Mouse (Mus musculus) neural tube, embryonic 15.5 days (tissue): Measurements from ENCODE around the gene Adra1b. TPM values are rescaled to one million over a fixed set of nuclear protein-coding genes. Genes with fewer than 3 reads are reported as not detected.

Source experiments
- ATAC-seq: fragments of 200-750 bp; cut with Nextera tagmentation; 2 replicates; pipeline ENCODE4 v1.8.0; 2017; ENCODE audit warnings: mild to moderate bottlenecking, moderate TSS enrichment, moderate library complexity; ENCODE audit not compliant: low FRiP score
- H3K27ac ChIP-seq: fragments of 300-500 bp; sonication (generic); replicated peaks from 2 replicates; pipeline ENCODE4 v1.5.1; 2015; ENCODE audit warnings: mild to moderate bottlenecking, inconsistent platforms
- H3K27me3 ChIP-seq: fragments of 300-500 bp; sonication (generic); replicated peaks from 2 replicates; pipeline ENCODE4 v1.6.1; 2015; ENCODE audit warnings: inconsistent platforms
- H3K36me3 ChIP-seq: fragments of 300-500 bp; sonication (generic); 2 replicates; pipeline ENCODE4 v1.6.1; 2015; ENCODE audit warnings: inconsistent platforms
- H3K4me1 ChIP-seq: fragments of 300-500 bp; sonication (generic); 2 replicates; pipeline ENCODE4 v1.6.1; 2015; ENCODE audit warnings: inconsistent platforms
- H3K4me2 ChIP-seq: fragments of 300-500 bp; sonication (generic); 2 replicates; pipeline ENCODE4 v1.6.1; 2015; ENCODE audit warnings: inconsistent platforms, mild to moderate bottlenecking, moderate library complexity
- H3K4me3 ChIP-seq: fragments of 300-500 bp; sonication (generic); replicated peaks from 2 replicates; pipeline ENCODE4 v1.5.1; 2015; ENCODE audit warnings: mild to moderate bottlenecking, inconsistent platforms
- H3K9ac ChIP-seq: fragments of 300-500 bp; sonication (generic); replicated peaks from 2 replicates; pipeline ENCODE4 v1.6.1; 2015; ENCODE audit warnings: mild to moderate bottlenecking, inconsistent platforms
- H3K9me3 ChIP-seq: fragments of 300-500 bp; sonication (generic); replicated peaks from 2 replicates; pipeline ENCODE4 v1.6.1; 2016; ENCODE audit warnings: inconsistent platforms
- WGBS: fragments of 180-500 bp; shearing (Covaris S2); methylation state at CpG from one replicate; pipeline ENCODE4 v1.1.7; 2015; ENCODE audit warnings: mixed read lengths; 5-methylcytosine and 5-hydroxymethylcytosine counted together
- polyA plus RNA-seq: library from polyadenylated mRNA; unstranded; fragments of >200 nt; fragmentation: Nextera tagmentation; extraction: Ambion mirVana; gene quantifications from 2 replicates; pipeline ENCODE4 v1.2.1, GENCODE M21; 2015

Adra1b gene
- polyA plus RNA-seq, 1 experiment from 2014 or later = 16.4 TPM

DNA sequence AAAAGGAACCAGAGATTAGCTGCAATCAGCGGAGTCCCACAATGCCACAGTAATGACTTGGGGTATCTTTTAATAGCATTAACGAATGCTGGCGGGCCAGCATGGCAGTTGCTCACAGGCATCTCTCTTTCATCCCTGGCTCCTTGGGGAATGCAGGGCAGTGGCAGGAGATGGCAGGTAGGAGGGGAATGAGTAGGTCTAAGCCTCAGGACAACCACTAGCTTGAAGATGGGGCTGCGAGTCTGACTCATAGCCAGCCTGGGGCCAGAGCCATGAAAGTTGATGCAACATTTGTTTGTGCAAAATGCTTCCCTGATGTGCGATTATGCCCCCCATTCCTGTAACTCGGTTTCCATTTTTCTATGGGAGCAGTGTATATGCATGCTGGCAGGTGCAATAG is 25.2 kb upstream of the Adra1b start:
- no peak for ATAC-seq
- WGBS = 40% methylated on average over 6 of the region's 6 CpGs

DNA sequence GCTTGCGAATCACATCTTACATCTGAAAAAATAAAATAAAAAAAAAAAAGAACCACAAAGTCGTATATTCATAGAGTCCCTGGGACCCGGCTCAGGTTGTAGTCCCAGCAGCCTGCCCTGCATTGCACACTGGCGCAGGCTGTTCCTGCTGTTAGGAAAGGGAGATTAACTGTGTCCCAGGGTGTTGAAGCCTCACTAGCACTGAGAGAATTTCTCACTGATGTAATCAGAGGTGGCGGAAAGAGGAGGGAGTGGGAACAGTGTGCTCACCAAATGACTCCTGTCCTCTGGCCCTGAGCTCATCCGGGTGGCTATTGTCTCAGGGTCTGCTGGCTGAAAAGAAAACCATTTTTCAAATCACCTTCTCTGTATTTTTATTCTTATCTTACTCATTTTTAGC is 24.6 kb upstream of the Adra1b start:
- H3K9me3 ChIP-seq = no peaks in the 10 kb centered on the region
- H3K27me3 ChIP-seq = no peaks in the 10 kb centered on the region
- H3K4me3 ChIP-seq = no peak overlapping the region
- 39% methylated on average over 6 of the region's 6 CpGs for WGBS
- ATAC-seq = no peak
- no peak overlapping the region for H3K27ac ChIP-seq
- H3K9ac ChIP-seq = no peak overlapping the region
- H3K4me2 ChIP-seq = no peak overlapping the region
- peaks cover 3% of the 10 kb centered on the region; the same call in 1 of the 2 replicates for H3K4me1 ChIP-seq
- no peaks in the 10 kb centered on the region for H3K36me3 ChIP-seq

More for the DNA sequence above, 25.2 kb upstream of the Adra1b start:
- Histone ChIP-seq H3K9me3 (no peaks in the 10 kb centered on the region), H3K9ac (no peak overlapping the region), H3K4me3 (no peak overlapping the region), H3K27me3 (no peaks in the 10 kb centered on the region), H3K4me1 (peaks cover 3% of the 10 kb centered on the region; the same call in 1 of the 2 replicates), H3K36me3 (no peaks in the 10 kb centered on the region), H3K27ac (no peak overlapping the region), H3K4me2 (no peak overlapping the region)

DNA sequence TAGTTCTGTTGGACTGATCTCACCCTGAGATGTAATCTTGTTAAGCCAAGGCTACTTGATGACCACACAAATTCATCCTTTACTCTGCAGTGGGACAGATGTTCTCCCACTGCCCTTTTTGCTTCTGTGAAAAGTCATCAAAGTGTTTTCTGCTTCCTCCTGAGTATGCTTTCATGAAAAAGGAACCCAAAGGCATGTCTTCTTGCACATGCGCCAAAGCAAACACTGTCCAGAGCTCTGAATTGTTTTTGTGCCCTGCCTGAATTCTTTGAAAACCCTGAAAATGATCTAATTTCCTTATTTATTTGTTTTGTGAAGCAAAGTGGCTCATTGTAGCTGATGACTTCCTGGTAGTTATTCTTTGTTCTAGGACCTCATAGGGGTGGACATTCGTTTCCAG is 20.7 kb upstream of the Adra1b start:
- Histone ChIP-seq H3K9me3 (no peaks in the 10 kb centered on the region), H3K9ac (no peak overlapping the region), H3K4me2 (no peak overlapping the region), H3K4me3 (no peak overlapping the region), H3K36me3 (no peaks in the 10 kb centered on the region), H3K4me1 (peaks cover 3% of the 10 kb centered on the region; the same call in 1 of the 2 replicates), H3K27me3 (no peaks in the 10 kb centered on the region), H3K27ac (no peak overlapping the region)
- ATAC-seq = no peak
- WGBS = 88% methylated on average over 2 of the region's 2 CpGs

DNA sequence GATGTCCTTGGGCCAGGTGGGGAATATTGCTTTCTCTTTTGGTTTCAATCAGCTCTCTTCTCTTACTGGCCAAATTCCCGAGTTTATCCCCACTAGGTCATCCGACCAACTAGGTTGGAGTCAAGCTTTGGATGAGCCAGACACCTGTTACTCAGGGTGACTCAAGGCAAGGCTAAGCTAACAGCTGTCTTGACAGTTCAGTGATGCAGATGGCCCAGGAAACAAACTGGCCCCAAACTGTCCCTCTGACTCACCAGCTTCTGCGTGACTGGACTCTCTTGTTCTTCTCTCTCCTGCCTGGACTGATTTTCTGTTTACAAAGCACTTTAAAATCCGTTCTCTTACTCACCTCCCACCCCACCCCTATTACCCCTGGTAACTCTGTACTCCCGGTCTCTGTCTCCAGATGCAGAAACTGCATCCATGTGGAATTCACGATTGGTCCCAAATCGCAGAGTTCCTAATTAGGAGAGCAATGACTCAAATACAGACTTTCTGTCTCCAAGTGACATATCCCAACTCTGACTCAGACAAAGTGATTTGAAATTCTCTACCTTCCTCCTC is 18.6 kb upstream of the Adra1b start:
- 84% methylated on average over 7 of the region's 7 CpGs for WGBS
- no peaks in the 10 kb centered on the region for H3K27me3 ChIP-seq
- no peak overlapping the region for H3K27ac ChIP-seq
- ATAC-seq = no peak
- no peak overlapping the region for H3K4me2 ChIP-seq
- no peaks in the 10 kb centered on the region for H3K9me3 ChIP-seq
- H3K9ac ChIP-seq = no peak overlapping the region
- no peak overlapping the region for H3K4me3 ChIP-seq
- no peaks in the 10 kb centered on the region for H3K36me3 ChIP-seq
- H3K4me1 ChIP-seq = no peaks in the 10 kb centered on the region

DNA sequence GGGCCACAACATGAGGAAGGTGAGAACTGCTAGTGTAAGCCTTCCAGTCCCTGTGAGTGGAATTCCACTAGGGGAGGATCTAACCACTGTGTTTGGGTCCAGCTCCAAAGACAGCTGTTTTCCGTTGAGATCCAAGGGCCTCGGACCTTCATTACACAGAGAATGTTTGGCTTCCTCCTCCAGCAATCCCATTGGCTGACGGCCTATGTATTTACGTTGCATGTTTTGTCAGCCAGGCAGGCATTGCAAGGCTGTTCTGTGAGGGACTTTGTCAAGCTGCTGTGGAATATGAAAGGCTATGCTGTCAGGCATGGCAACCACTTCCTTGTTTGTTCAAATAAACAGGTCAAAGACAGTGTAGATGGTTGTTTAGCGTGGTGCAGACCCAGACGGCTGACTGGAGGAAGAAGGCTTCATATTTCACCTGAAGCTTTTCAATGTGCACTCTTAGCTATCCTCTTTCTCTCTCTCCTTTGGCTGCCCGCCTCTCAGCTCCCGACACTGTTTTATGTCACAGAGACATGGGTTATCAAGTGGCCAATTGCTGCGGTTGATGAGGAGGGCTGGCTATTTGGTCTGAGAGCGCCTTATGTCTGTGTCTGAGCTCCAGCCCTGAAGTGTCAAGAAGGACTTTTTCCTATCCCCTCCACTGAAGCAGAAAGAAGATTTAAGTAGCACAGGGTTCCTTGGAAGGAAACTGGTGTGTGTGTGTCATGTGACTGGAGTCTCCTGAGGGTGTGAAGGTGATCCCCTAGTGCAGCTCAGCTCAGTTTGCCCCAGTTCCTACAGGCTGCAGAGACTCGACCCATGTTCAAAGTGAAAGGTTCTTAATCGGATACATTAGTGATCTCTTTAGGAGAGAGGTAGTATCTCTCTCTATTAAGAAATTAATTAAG is 13.8 kb upstream of the Adra1b start:
- Histone ChIP-seq H3K9me3 (no peaks in the 10 kb centered on the region), H3K27me3 (no peaks in the 10 kb centered on the region), H3K4me1 (no peaks in the 10 kb centered on the region), H3K36me3 (no peaks in the 10 kb centered on the region), H3K4me2 (no peak overlapping the region), H3K4me3 (no peak overlapping the region), H3K9ac (no peak overlapping the region), H3K27ac (no peak overlapping the region)
- 74% methylated on average over 12 of the region's 12 CpGs for WGBS
- ATAC-seq = no peak

DNA sequence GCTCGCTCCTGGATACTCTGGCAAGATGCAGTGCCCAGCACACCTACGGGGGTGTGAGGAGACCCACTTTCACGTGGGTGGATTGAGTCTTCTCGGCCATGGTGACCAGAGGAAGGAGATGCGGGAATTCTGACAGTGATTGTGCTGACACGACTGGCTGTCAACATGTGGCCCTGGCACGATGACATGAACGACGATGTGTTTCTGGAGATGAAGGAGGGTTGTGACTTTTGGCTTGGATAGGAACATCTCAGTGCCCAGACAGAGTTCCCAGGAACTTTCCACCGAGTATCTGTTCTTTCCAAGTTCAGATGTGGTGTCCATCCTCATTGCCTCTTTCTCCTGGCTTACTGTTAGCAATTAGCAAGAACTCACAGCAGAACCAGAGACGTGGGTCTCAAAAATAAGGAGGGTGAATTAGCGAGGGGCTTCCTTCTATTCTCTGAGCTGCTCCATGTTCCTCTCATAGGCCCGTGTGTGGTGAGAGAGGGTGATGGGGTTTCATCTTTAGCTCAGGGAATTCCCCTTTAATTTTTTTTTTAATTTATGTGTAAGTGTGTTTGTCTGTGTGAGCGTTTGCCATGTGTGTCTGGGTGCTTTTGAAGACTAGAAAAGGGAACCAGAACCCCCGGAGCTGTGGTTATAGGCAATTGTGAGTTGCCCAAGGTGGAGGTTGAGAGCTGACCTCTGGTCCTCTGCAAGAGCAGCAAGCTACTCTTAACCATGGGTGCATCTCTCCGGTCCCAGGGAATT is 11.3 kb upstream of the Adra1b start:
- H3K9ac ChIP-seq = no peak overlapping the region
- H3K27me3 ChIP-seq = no peaks in the 10 kb centered on the region
- no peak overlapping the region for H3K4me3 ChIP-seq
- H3K9me3 ChIP-seq = no peaks in the 10 kb centered on the region
- no peak overlapping the region for H3K4me2 ChIP-seq
- no peaks in the 10 kb centered on the region for H3K36me3 ChIP-seq
- H3K4me1 ChIP-seq = no peaks in the 10 kb centered on the region
- 93% methylated on average over 16 of the region's 16 CpGs for WGBS
- ATAC-seq = no peak
- H3K27ac ChIP-seq = no peak overlapping the region

DNA sequence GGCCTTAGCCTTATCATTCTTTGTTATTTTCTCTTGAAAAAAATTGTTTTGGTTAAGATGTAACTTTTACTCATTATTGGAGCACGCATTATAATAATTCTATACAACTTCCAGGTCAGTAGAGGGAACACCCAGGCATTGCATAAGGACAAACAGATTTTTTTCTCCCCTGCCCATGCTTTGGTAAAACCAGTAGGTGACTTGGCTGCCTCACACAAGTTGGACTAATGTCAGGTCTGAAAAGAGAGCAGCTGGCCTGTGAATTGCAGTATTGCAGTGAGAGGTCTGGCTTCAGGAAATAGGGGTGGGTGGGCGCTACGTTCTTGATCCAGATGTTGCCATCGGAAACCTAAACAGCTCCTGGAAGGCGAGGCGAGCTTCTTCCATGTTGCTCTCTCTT is 10.6 kb upstream of the Adra1b start:
- H3K4me3 ChIP-seq = no peak overlapping the region
- no peak overlapping the region for H3K4me2 ChIP-seq
- H3K4me1 ChIP-seq = no peaks in the 10 kb centered on the region
- no peaks in the 10 kb centered on the region for H3K9me3 ChIP-seq
- no peaks in the 10 kb centered on the region for H3K27me3 ChIP-seq
- no peak overlapping the region for H3K27ac ChIP-seq
- 82% methylated on average over 6 of the region's 6 CpGs for WGBS
- H3K9ac ChIP-seq = no peak overlapping the region
- H3K36me3 ChIP-seq = no peaks in the 10 kb centered on the region
- no peak for ATAC-seq

DNA sequence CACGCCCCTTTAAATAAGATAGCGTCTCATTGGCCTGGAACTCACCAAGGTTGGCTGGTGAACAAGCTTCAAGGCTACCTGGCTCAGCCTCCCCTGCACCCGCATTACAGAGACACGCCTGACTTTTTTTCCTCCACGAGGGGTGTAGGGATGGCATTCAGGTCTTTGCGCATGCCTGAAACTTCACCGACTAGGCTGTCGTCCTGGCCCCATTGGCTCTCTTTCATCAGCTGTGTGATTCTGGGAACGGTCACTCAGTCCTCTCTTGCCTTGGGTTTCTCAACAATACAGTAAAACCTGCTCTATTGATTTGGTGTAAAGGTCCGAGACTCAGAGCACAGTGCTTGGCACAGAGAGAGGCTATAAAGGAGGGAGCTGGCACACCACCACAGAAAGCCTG is 2.3 kb upstream of the Adra1b start:
- H3K4me3 ChIP-seq = no peak overlapping the region
- ATAC-seq = no peak
- no peaks in the 10 kb centered on the region for H3K9me3 ChIP-seq
- no peak overlapping the region for H3K9ac ChIP-seq
- WGBS = 79% methylated on average over 10 of the region's 10 CpGs
- H3K36me3 ChIP-seq = no peaks in the 10 kb centered on the region
- no peaks in the 10 kb centered on the region for H3K4me1 ChIP-seq
- no peaks in the 10 kb centered on the region for H3K27me3 ChIP-seq
- no peak overlapping the region for H3K27ac ChIP-seq
- no peak overlapping the region for H3K4me2 ChIP-seq

DNA sequence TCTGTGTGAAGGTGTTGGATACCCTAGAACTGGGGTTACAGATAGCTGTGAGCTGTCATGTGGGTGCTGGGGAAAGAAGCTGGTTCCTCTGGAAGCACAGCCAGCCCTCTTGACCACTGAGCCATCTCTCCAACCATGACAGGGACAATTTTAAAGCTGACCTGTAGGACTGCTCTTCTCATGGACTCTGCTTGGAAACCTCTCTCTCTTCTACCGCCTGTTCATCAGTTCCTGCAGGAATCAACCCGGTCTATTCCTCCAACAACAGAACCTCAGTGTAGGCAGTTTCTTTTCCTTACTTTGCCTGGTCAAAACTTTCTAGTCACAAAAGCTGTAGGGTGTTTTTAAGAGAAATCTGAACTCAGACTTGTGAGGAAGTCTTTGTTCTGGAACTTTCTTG is 1.3 kb downstream of the Adra1b start:
- WGBS = 94% methylated on average over 2 of the region's 2 CpGs
- Histone ChIP-seq H3K4me2 (no peak overlapping the region), H3K27ac (no peak overlapping the region), H3K9me3 (no peaks in the 10 kb centered on the region), H3K27me3 (no peaks in the 10 kb centered on the region), H3K9ac (no peak overlapping the region), H3K4me3 (no peak overlapping the region), H3K36me3 (no peaks in the 10 kb centered on the region), H3K4me1 (no peaks in the 10 kb centered on the region)
- no peak for ATAC-seq

DNA sequence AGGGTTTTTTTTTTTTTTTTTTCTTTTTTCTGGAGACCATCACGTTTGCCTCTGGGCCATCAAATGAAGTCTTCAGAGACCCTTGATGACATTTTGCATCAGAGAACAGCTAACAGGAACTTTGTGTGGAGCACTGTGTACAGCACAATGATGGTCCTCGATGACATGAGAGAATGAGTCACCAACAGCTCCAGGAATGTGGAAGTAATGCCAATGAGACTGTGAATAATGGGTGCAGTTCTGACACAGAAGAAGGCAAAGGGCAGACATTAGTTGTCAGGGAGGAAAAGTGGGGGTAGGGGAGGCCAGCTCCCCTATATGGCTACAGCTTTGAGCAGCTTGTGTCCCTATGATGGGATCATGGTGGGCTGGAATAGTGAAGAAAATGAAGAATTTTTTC is 5.7 kb downstream of the Adra1b start:
- Histone ChIP-seq H3K9me3 (no peaks in the 10 kb centered on the region), H3K27ac (no peak overlapping the region), H3K27me3 (no peaks in the 10 kb centered on the region), H3K36me3 (no peaks in the 10 kb centered on the region), H3K4me1 (no peaks in the 10 kb centered on the region), H3K9ac (no peak overlapping the region), H3K4me2 (no peak overlapping the region), H3K4me3 (no peak overlapping the region)
- ATAC-seq = no peak
- 77% methylated on average over 2 of the region's 2 CpGs for WGBS

DNA sequence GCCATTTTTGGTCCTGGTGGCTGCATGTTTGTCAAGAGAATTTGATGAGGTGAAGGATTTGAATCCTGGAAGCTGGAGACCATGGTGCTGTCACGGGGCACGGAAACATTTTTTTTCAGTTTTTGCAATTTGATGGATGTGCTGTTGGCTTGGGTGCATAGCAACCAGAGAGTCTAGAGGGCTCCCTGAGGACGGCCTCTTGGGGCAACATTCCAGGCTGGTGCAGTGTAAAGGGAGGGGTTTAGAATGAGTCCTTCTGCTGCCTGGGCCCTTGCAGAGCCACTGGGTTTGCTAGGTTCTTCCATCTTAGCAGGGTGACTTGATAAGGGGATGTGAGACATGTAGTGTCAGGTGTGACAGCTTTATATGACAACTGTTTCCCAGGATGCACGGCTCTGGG is 8.5 kb downstream of the Adra1b start:
- Histone ChIP-seq H3K4me2 (no peak overlapping the region), H3K9ac (no peak overlapping the region), H3K4me1 (no peaks in the 10 kb centered on the region; the same call in 1 of the 2 replicates), H3K27ac (no peak overlapping the region), H3K4me3 (no peak overlapping the region), H3K27me3 (no peaks in the 10 kb centered on the region), H3K9me3 (no peaks in the 10 kb centered on the region), H3K36me3 (no peaks in the 10 kb centered on the region)
- no peak for ATAC-seq
- 82% methylated on average over 4 of the region's 4 CpGs for WGBS

DNA sequence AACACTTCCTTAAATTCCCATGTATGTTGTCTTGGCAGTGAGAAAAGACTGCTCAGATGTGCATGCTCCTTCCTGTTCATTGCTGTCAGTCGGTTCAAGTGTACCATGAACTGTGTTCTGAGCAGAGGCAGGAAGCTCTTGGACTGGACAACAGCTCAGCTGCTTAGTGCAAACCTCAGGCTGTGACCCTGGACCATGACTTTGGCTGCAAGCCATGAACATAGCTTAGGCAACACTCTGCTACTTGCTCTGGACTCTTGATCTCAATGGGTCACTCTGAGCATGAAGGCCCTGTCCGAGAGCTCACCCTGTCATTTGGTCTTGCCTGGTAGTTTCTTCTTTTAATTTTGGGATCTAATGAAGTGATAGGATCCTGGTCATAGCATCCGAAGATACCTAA is 9.6 kb downstream of the Adra1b start:
- H3K27ac ChIP-seq = no peak overlapping the region
- H3K4me2 ChIP-seq = no peak overlapping the region
- no peaks in the 10 kb centered on the region for H3K27me3 ChIP-seq
- WGBS = 94% methylated on average over 3 of the region's 3 CpGs
- no peak for ATAC-seq
- H3K9ac ChIP-seq = no peak overlapping the region
- no peak overlapping the region for H3K4me3 ChIP-seq
- no peaks in the 10 kb centered on the region for H3K9me3 ChIP-seq
- H3K4me1 ChIP-seq = no peaks in the 10 kb centered on the region; the same call in 1 of the 2 replicates
- no peaks in the 10 kb centered on the region for H3K36me3 ChIP-seq
